9 mouse cellular contexts compared by ENCODE assay signal in genomic region chr12:86968468-86969219, GRCm38 (mm10). TPM values are rescaled to one million over a fixed set of nuclear protein-coding genes. Genes with fewer than 3 reads are reported as not detected.
DNase-seq lines count a peak whose midpoint lies in the region; ATAC-seq and TF ChIP-seq lines count a peak whose summit lies in the region.
"Had no signal": no experiment of that assay in that cellular context is flagged by ENCODE, and none has a peak within 500 bp of the region (broad histone marks: within the 10 kb centered on the region; RNA-seq: fewer than 3 reads in every experiment).

No protein-coding gene starts in this region.

- peak overlapping the region; percentile 53 for H3K9ac ChIP-seq in liver, embryonic 11.5 days (ENCODE audit: low read depth, low read length)
- no peak overlapping the region for H3K9ac ChIP-seq in intestine, postnatal 0 days (ENCODE audit: low read depth, low read length)

- no peaks in the 10 kb centered on the region for H3K9me3 ChIP-seq in liver, embryonic 11.5 days (ENCODE audit: control insufficient read depth, low read length)
- H3K9me3 ChIP-seq in intestine, postnatal 0 days (ENCODE audit: control insufficient read depth), result no peaks in the 10 kb centered on the region

- H3K27ac ChIP-seq in liver, embryonic 11.5 days (ENCODE audit: low read depth, low read length), result peak overlapping the region; percentile 10
- H3K27ac ChIP-seq in intestine, postnatal 0 days (ENCODE audit: low read depth, low read length), result no peak overlapping the region

- H3K36me3 ChIP-seq in liver, embryonic 11.5 days (ENCODE audit: control insufficient read depth, insufficient read depth, low read length), result peaks cover 6% of the 10 kb centered on the region
- H3K36me3 ChIP-seq in intestine, postnatal 0 days (ENCODE audit: control insufficient read depth, insufficient read depth), result peaks cover 9% of the 10 kb centered on the region; the same call in 1 of the 2 replicates

- DNase-seq in cerebellum, adult 11-12 months, result peak; percentile 47
- no peak for DNase-seq in cerebellum, postnatal 10 days
- peak; percentile 90 for DNase-seq in right cerebral cortex, adult 18-20 months
- no peak for DNase-seq in right cerebral cortex, postnatal 4 days
- no peak for DNase-seq in liver, embryonic 11.5 days (ENCODE audit: low spot score)
- DNase-seq in skeletal muscle tissue, adult 2 months (ENCODE audit: low read depth, low spot score), result peak; percentile 61
- no peak for DNase-seq in T-cell, adult 2 months (ENCODE audit: low spot score)

- TF ChIP-seq CTCF in intestine, postnatal 0 days (IDR thresholded peaks at IDR 0.05; ENCODE audit: low read depth), result no peak

- no peaks in the 10 kb centered on the region for H3K27me3 ChIP-seq in liver, embryonic 11.5 days (replicated peaks; ENCODE audit: control insufficient read depth, insufficient read depth, low read length)
- no peaks in the 10 kb centered on the region for H3K27me3 ChIP-seq in intestine, postnatal 0 days (replicated peaks; ENCODE audit: control insufficient read depth, insufficient read depth, low read length)

- H3K4me1 ChIP-seq in liver, embryonic 11.5 days (replicated peaks; ENCODE audit: control insufficient read depth, insufficient read depth, low read length), result peaks cover 16% of the 10 kb centered on the region
- no peaks in the 10 kb centered on the region for H3K4me1 ChIP-seq in intestine, postnatal 0 days (replicated peaks; ENCODE audit: control insufficient read depth, insufficient read depth, low read length)

- H3K4me3 ChIP-seq in liver, embryonic 11.5 days (ENCODE audit: low read depth, low read length), result no peak overlapping the region
- H3K4me3 ChIP-seq in intestine, postnatal 0 days (ENCODE audit: low read depth, low read length), result no peak overlapping the region

- WGBS in liver, embryonic 11.5 days, result 43% methylated on average over 13 of the region's 13 CpGs
- 66% methylated on average over 13 of the region's 13 CpGs for WGBS in intestine, postnatal 0 days

- peak; percentile 79 for ATAC-seq in liver, embryonic 11.5 days (replicated peaks; ENCODE audit: low FRiP score)
- no peak for ATAC-seq in intestine, postnatal 0 days

- peak overlapping the region; percentile 58 for H3K4me2 ChIP-seq in liver, embryonic 11.5 days
- no peak overlapping the region for H3K4me2 ChIP-seq in intestine, postnatal 0 days (replicated peaks; ENCODE audit: low read depth)

RNA-seq across cellular contexts. Expression of gene Zdhhc22, which starts 21.6 kb away (rescaled TPM):
- polyA plus RNA-seq in liver, embryonic 11.5 days (2014; fragmentation: Nextera tagmentation; extraction: Ambion mirVana), result 0.05 and 0.08 TPM in 2 replicates
- polyA plus RNA-seq in intestine, postnatal 0 days (2015; fragmentation: Nextera tagmentation; extraction: Ambion mirVana), result 0.46 and 0.55 TPM in 2 replicates
- polyA plus RNA-seq: liver, adult 2 months had no signal

RNA-seq across cellular contexts. Expression of gene Cipc, which starts 21.8 kb away (rescaled TPM):
- polyA plus RNA-seq in liver, embryonic 11.5 days (2014; fragmentation: Nextera tagmentation; extraction: Ambion mirVana), result 23.8 and 28.1 TPM in 2 replicates
- polyA plus RNA-seq in intestine, postnatal 0 days (2015; fragmentation: Nextera tagmentation; extraction: Ambion mirVana), result 3.2 and 3.8 TPM in 2 replicates

RNA-seq across cellular contexts. Expression of gene Tmem63c, which starts 52.5 kb away (rescaled TPM):
- not detected in 2 replicates for polyA plus RNA-seq in liver, embryonic 11.5 days (2014; fragmentation: Nextera tagmentation; extraction: Ambion mirVana)
- polyA plus RNA-seq in intestine, postnatal 0 days (2015; fragmentation: Nextera tagmentation; extraction: Ambion mirVana), result 0.52 and 0.71 TPM in 2 replicates
- polyA plus RNA-seq: liver, adult 2 months had no signal

Comparison
In these comparisons a context has a peak if more than half of its experiments do, and no peak if none do; other contexts are left out.
1. DNase-seq: peak in cerebellum, adult 11-12 months (single experiment), right cerebral cortex, adult 18-20 months (single experiment) and skeletal muscle tissue, adult 2 months (single experiment); none in cerebellum, postnatal 10 days (0 of 2), right cerebral cortex, postnatal 4 days (single experiment), liver, embryonic 11.5 days (single experiment) and T-cell, adult 2 months (single experiment).